ENCODE assay signal across 9 mouse cellular contexts in genomic region chr11:62847655-62848191, GRCm38 (mm10). TPM values are rescaled to one million over a fixed set of nuclear protein-coding genes. Genes with fewer than 3 reads are reported as not detected.
A peak's percentile ranks its signal among the peaks of the same experiment; 100 is the strongest.
DNase-seq lines count a peak whose midpoint lies in the region; ATAC-seq and TF ChIP-seq lines count a peak whose summit lies in the region.
"Had no signal": no experiment of that assay in that cellular context is flagged by ENCODE, and none has a peak within 500 bp of the region (broad histone marks: within the 10 kb centered on the region; RNA-seq: fewer than 3 reads in every experiment).

No protein-coding gene starts in this region.

- no peaks in the 10 kb centered on the region for H3K36me3 ChIP-seq in intestine, embryonic 14.5 days (ENCODE audit: control insufficient read depth, insufficient read depth, low read length)
- no peaks in the 10 kb centered on the region for H3K36me3 ChIP-seq in splenic B cell, adult 2 months (ENCODE audit: control insufficient read depth, insufficient read depth, low read length, poor library complexity, severe bottlenecking)
- H3K36me3 ChIP-seq: lung, embryonic 15.5 days had no signal

- no peak overlapping the region; the same call in 1 of the 2 replicates for H3K4me2 ChIP-seq in intestine, embryonic 14.5 days (ENCODE audit: low read length)

- WGBS in intestine, embryonic 14.5 days, result 52% methylated on average over 4 of the region's 4 CpGs

- H3K9ac ChIP-seq in intestine, embryonic 14.5 days (ENCODE audit: low read length), result no peak overlapping the region
- H3K9ac ChIP-seq: lung, embryonic 15.5 days had no signal

- H3K27ac ChIP-seq in layer of hippocampus, adult 2 months, result peak overlapping the region; percentile 43; the same call in 1 of the 2 replicates
- H3K27ac ChIP-seq in intestine, embryonic 14.5 days (ENCODE audit: low read depth), result peak overlapping the region; percentile 51; the same call in 1 of the 2 replicates

- no peaks in the 10 kb centered on the region for H3K9me3 ChIP-seq in intestine, embryonic 14.5 days (ENCODE audit: control insufficient read depth, low read length)
- H3K9me3 ChIP-seq: lung, embryonic 15.5 days had no signal

- H3K4me1 ChIP-seq in intestine, embryonic 14.5 days (replicated peaks; ENCODE audit: control insufficient read depth, insufficient read depth, low read length), result peaks cover 8% of the 10 kb centered on the region

- DNase-seq in layer of hippocampus, adult 2 months (ENCODE audit: low spot score in 2 of 2), result no peak
- no peak for DNase-seq in layer of hippocampus, postnatal 14 days (ENCODE audit: low spot score in 2 of 2)
- no peak for DNase-seq in intestine, embryonic 14.5 days (ENCODE audit: low spot score)
- DNase-seq in splenic B cell, adult 2 months (ENCODE audit: low read depth, low spot score), result peak; percentile 27
- no peak for DNase-seq in cerebellum, adult 9-10 months
- DNase-seq in kidney, postnatal 25 days, result no peak
- DNase-seq: cerebellum, adult 11 months had no signal

- H3K27me3 ChIP-seq in intestine, embryonic 14.5 days (replicated peaks; ENCODE audit: control insufficient read depth, insufficient read depth, low read length), result no peaks in the 10 kb centered on the region
- no peaks in the 10 kb centered on the region for H3K27me3 ChIP-seq in splenic B cell, adult 2 months (ENCODE audit: control insufficient read depth, insufficient read depth, low read length, poor library complexity, severe bottlenecking)
- H3K27me3 ChIP-seq: lung, embryonic 15.5 days had no signal

- peak overlapping the region; percentile 51; the same call in 1 of the 2 replicates for H3K4me3 ChIP-seq in layer of hippocampus, adult 2 months
- H3K4me3 ChIP-seq in intestine, embryonic 14.5 days (ENCODE audit: low read depth, low read length), result no peak overlapping the region

- TF ChIP-seq CTCF in layer of hippocampus, adult 2 months (conservative IDR thresholded peaks at IDR 0.05), result peak; percentile 17; the same call in 1 of the 2 replicates

- peak; percentile 56 for ATAC-seq in common myeloid progenitor, adult 5-6 weeks (replicated peaks; ENCODE audit: low read depth, poor library complexity, severe bottlenecking)
- ATAC-seq in intestine, embryonic 14.5 days (replicated peaks; ENCODE audit: low FRiP score, low TSS enrichment, low read depth), result no peak

RNA-seq across cellular contexts. Expression of gene Fbxw10, which starts 0.9 kb away (rescaled TPM):
- 1 to 10 TPM; 1.9 to 2.6 TPM for total RNA-seq in layer of hippocampus, adult 2 months (2021)
- 1 to 10 TPM in 1 of 2 experiments, under 1 TPM in 1; 0.62 to 1.5 TPM for total RNA-seq in layer of hippocampus, postnatal 14 days (2021)
- 0.58 and 1.2 TPM in 2 replicates for total RNA-seq in common myeloid progenitor, adult 5-6 weeks (2017)
- 0.26 and 0.55 TPM in 2 replicates for polyA plus RNA-seq in intestine, embryonic 14.5 days (2014; fragmentation: Nextera tagmentation; extraction: Ambion mirVana)

RNA-seq across cellular contexts. Expression of gene Trim16, which starts 27.7 kb away (rescaled TPM):
- 1 to 10 TPM; 1.4 to 1.6 TPM for total RNA-seq in layer of hippocampus, adult 2 months (2021)
- total RNA-seq in layer of hippocampus, postnatal 14 days (2021), result 1 to 10 TPM; 3.9 to 4.0 TPM
- total RNA-seq in common myeloid progenitor, adult 5-6 weeks (2017), result 16.1 and 16.3 TPM in 2 replicates
- polyA plus RNA-seq in intestine, embryonic 14.5 days (2014; fragmentation: Nextera tagmentation; extraction: Ambion mirVana), result 13.1 and 14.4 TPM in 2 replicates

RNA-seq across cellular contexts. Expression of gene Tvp23b, which starts 31.5 kb away (rescaled TPM):
- total RNA-seq in layer of hippocampus, adult 2 months (2021), result 10 to 100 TPM; 27.6 to 30.5 TPM
- total RNA-seq in layer of hippocampus, postnatal 14 days (2021), result 10 to 100 TPM; 24.8 to 26.2 TPM
- 37.7 and 59.4 TPM in 2 replicates for total RNA-seq in common myeloid progenitor, adult 5-6 weeks (2017)
- 59.3 and 61.8 TPM in 2 replicates for polyA plus RNA-seq in intestine, embryonic 14.5 days (2014; fragmentation: Nextera tagmentation; extraction: Ambion mirVana)

RNA-seq across cellular contexts. Expression of gene Zfp286, which starts 58.5 kb away (rescaled TPM):
- 10 to 100 TPM; 24.3 to 33.1 TPM for total RNA-seq in layer of hippocampus, adult 2 months (2021)
- 10 to 100 TPM; 21.3 to 21.5 TPM for total RNA-seq in layer of hippocampus, postnatal 14 days (2021)
- 4.2 and 5.1 TPM in 2 replicates for total RNA-seq in common myeloid progenitor, adult 5-6 weeks (2017)
- polyA plus RNA-seq in intestine, embryonic 14.5 days (2014; fragmentation: Nextera tagmentation; extraction: Ambion mirVana), result 19.3 and 20.3 TPM in 2 replicates
